Mouse (Mus musculus) G1E (cell line): Measurements from ENCODE around the gene Cxcr5. TPM values are rescaled to one million over a fixed set of nuclear protein-coding genes. Genes with fewer than 3 reads are reported as not detected.

Experiments used
- ATAC-seq: 2 replicates; pipeline ENCODE4 v1.8.0; 2016; ENCODE audit warnings: mild to moderate bottlenecking; ENCODE audit not compliant: insufficient number of reproducible peaks, poor library complexity, low FRiP score, severe bottlenecking; ENCODE audit errors: extremely low read depth
- DNase-seq: peaks from one replicate; pipeline ENCODE4 v3.0.0; 2012; ENCODE audit warnings: low spot score
- H3K27me3 ChIP-seq: 2 replicates; pipeline ENCODE4 v1.6.1; 2012; ENCODE audit warnings: mild to moderate bottlenecking, low read length, inconsistent platforms; ENCODE audit not compliant: insufficient read depth
- H3K36me3 ChIP-seq: replicated peaks from 2 replicates; pipeline ENCODE3; 2012; ENCODE audit warnings: mild to moderate bottlenecking, inconsistent platforms
- H3K4me1 ChIP-seq: 2 replicates; pipeline ENCODE4 v1.6.1; 2012; ENCODE audit warnings: low read depth, low read length, inconsistent platforms, mixed read lengths; ENCODE audit not compliant: insufficient read depth
- H3K4me3 ChIP-seq: 2 replicates; pipeline ENCODE4 v1.5.1; 2012; ENCODE audit warnings: low read depth, mild to moderate bottlenecking, inconsistent platforms, low read length, moderate library complexity, mixed read lengths
- H3K9me3 ChIP-seq: replicated peaks from 2 replicates; pipeline ENCODE4 v1.6.1; 2012; ENCODE audit warnings: inconsistent platforms
- CTCF ChIP-seq: IDR thresholded peaks from 2 replicates; pipeline ENCODE4 v1.5.1; 2012; ENCODE audit warnings: low read depth, low read length, inconsistent platforms, mixed read lengths
- GATA1 ChIP-seq: IDR thresholded peaks from 2 replicates; pipeline ENCODE4 v1.6.1; 2012; ENCODE audit warnings: borderline replicate concordance, low read length, inconsistent platforms, mixed read lengths
- GATA2 ChIP-seq: IDR thresholded peaks from 2 replicates; pipeline ENCODE4 v1.6.1; 2012; ENCODE audit warnings: low read depth, low read length, inconsistent platforms, borderline replicate concordance
- POLR2AphosphoS5 ChIP-seq: IDR thresholded peaks from 2 replicates; pipeline ENCODE4 v1.6.1; 2012; ENCODE audit warnings: low read depth, low read length, inconsistent platforms; ENCODE audit not compliant: insufficient replicate concordance
- TAL1 ChIP-seq: conservative IDR thresholded peaks from 2 replicates; pipeline ENCODE4 v1.6.1; 2012; ENCODE audit warnings: low read depth, low read length, inconsistent platforms, mixed read lengths
- polyA plus RNA-seq: library from polyadenylated mRNA; stranded (reverse); fragments of >175 nt; gene quantifications from 2 replicates; pipeline ENCODE4 v1.2.3, GENCODE M21; 2012
- total RNA-seq, 2 experiments: library from RNA; stranded (forward) in 1 of 2; stranded (reverse) in 1 of 2; fragments of 200-1000 nt in 1 of 2; fragments of >200 nt in 1 of 2; fragmentation: Nextera tagmentation in 1 of 2; gene quantifications; 2 replicates each; pipeline ENCODE4 v1.2.3; 2014 to 2017

The Cxcr5 gene
- total and polyA plus RNA-seq, 3 experiments, result 0.22 TPM; not detected in 2

DNA sequence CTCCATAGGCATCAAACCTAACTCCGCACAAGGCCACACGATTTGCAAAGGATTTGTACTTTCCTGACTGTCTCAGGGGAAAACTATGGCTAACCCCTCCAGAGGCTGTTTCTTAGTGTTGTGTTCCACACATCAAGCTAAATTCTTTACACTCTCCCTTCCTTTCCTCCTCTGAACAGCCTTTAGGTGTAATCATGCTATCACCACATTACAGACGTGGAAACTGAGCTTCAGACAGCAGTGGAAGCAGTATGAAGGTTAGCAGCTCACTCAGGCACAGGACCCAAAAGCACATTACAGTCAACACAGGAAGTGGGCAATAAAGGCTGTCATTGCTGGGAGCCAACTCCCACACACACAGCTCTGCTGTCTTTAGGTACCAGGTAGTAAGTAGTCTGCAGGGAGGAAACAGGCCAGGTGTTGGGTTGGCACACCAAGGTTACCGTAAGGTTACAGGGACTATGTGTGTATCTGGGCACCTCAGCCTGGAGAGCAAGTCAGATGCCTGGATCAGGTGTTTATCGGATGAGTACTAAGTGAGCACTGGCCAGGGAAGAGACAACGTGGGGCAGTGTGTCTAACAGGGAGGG, 28.6 kb downstream of the Cxcr5 start:
- Histone ChIP-seq H3K4me3 (no peak overlapping the region), H3K4me1 (no peaks in the 10 kb centered on the region), H3K27me3 (peaks cover 10% of the 10 kb centered on the region), H3K36me3 (no peaks in the 10 kb centered on the region), H3K9me3 (peaks cover 3% of the 10 kb centered on the region; the same call in 1 of the 2 replicates)
- TF ChIP-seq TAL1 (no peak), GATA2 (no peak), GATA1 (no peak), POLR2AphosphoS5 (no peak), CTCF (no peak)
- DNase-seq, result no peak
- ATAC-seq, result no peak

DNA sequence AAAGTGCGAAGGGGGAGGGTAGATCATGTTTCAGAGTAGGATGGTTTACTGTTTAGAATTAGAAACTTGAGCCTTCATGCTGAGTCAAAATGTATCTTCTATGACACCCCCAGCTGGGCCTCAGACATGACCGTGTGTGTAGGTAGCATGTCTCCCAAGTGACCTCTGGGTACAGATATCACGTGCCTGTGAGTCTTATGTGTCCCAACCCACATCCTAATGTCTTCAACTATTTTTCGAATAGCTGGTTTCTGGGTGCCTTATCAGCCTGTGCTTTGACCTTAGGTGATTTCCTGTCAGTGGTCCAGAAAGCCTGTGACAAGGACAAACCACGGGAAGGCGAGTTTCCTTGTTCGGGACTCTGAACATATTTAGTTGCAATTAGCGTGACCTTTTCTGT, 33.3 kb downstream of the Cxcr5 start:
- peaks cover 3% of the 10 kb centered on the region; the same call in 1 of the 2 replicates for H3K9me3 ChIP-seq
- TF ChIP-seq CTCF (no peak), GATA1 (no peak), GATA2 (no peak), TAL1 (no peak), POLR2AphosphoS5 (no peak)
- ATAC-seq, result no peak
- no peaks in the 10 kb centered on the region for H3K36me3 ChIP-seq
- DNase-seq, result no peak
- peaks cover 12% of the 10 kb centered on the region for H3K27me3 ChIP-seq
- no peaks in the 10 kb centered on the region for H3K4me1 ChIP-seq
- H3K4me3 ChIP-seq, result no peak overlapping the region

DNA sequence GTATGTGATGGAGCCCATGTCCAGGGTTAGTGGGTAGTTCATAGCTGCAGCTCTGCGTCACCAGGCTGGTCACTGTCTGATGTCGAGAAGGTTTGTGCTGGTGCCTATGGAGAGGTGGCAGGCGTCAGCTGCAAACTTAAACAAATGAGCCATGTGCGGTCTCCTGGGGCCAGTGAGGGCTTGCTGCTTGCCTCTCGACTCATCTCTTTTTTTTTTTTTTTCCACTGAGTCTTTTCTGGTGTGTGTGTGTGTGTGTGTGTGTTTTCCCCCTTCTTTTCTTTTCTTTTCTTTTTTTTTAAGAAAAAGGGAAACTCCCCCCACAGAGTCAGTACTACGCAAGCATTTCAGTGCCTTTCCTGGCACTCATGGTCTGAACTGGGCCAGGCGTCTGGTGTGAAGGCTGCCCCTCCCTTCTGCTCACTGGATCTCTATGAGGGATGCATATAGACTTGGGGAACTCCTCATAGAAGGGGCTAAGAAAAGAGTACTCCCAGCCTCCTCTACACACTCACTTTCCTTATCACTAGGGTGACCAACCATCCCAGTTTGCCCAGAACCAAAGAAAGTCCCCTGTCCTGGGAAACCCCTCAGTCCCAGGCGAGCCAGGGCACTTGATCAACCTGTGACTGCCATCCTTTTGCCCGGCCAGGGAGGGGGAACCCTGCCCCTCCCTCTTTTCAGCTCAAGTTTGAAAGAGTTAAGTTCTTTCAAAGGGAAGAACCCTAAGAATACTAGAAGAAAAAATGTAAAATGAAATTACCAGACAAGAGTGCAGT, 35.2 kb downstream of the Cxcr5 start:
- no peak overlapping the region for H3K4me3 ChIP-seq
- no peaks in the 10 kb centered on the region for H3K4me1 ChIP-seq
- TF ChIP-seq GATA1 (no peak), CTCF (no peak)
- DNase-seq (no peak), ATAC-seq (no peak)
- no peaks in the 10 kb centered on the region for H3K36me3 ChIP-seq
- H3K9me3 ChIP-seq, result peaks cover 2% of the 10 kb centered on the region; the same call in 1 of the 2 replicates
- H3K27me3 ChIP-seq, result peaks cover 12% of the 10 kb centered on the region

DNA sequence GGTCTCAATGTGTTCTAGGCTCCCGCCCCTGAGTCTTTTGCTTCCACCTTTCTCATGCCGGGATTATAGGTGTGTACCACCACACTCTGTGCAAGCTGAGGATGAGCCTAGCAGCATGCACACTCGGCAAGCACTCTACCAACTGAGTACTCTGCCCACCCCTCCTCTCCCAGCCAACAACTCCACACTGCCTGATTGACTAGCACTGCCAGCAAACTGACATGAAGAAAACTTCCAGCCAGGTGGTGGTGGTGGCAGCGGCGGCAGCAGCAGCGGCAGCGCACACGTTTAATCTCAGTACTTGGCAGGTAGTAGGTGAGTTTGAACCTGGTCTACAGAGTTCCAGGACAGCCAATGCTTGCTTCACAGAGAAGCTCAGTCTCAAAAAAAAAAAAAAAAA, 36.1 kb downstream of the Cxcr5 start:
- H3K9me3 ChIP-seq, result no peaks in the 10 kb centered on the region
- no peak for ATAC-seq
- H3K27me3 ChIP-seq, result peaks cover 12% of the 10 kb centered on the region
- H3K4me1 ChIP-seq, result no peaks in the 10 kb centered on the region
- H3K36me3 ChIP-seq, result no peaks in the 10 kb centered on the region
- no peak for TF ChIP-seq TAL1
- TF ChIP-seq CTCF, result no peak
- no peak for TF ChIP-seq GATA1
- no peak for DNase-seq
- H3K4me3 ChIP-seq, result no peak overlapping the region

DNA sequence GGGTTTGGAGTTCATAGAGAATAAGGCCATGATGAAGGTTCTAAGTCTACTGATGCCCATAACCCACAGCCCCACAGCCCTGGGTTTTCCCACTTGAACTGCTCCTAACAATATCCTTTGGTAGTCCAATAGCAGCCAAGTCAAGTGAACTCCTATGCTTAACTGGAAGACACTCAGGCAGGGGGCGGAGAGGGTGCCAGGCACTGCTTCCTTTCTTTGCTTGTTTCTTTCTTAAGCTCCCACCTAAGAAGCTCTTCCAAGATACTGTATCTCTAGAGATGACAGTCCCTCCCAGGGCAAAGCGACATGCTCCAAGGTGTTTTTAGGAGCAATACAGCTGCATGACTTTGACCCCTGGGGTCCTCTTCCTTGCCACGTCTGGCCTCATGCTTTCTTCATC, 36.7 kb downstream of the Cxcr5 start:
- Histone ChIP-seq H3K36me3 (no peaks in the 10 kb centered on the region), H3K9me3 (no peaks in the 10 kb centered on the region), H3K27me3 (peaks cover 12% of the 10 kb centered on the region), H3K4me1 (no peaks in the 10 kb centered on the region), H3K4me3 (no peak overlapping the region)
- ATAC-seq, result no peak
- DNase-seq, result no peak
- TF ChIP-seq GATA2, result no peak
- TF ChIP-seq CTCF, result no peak
- TF ChIP-seq POLR2AphosphoS5, result no peak

DNA sequence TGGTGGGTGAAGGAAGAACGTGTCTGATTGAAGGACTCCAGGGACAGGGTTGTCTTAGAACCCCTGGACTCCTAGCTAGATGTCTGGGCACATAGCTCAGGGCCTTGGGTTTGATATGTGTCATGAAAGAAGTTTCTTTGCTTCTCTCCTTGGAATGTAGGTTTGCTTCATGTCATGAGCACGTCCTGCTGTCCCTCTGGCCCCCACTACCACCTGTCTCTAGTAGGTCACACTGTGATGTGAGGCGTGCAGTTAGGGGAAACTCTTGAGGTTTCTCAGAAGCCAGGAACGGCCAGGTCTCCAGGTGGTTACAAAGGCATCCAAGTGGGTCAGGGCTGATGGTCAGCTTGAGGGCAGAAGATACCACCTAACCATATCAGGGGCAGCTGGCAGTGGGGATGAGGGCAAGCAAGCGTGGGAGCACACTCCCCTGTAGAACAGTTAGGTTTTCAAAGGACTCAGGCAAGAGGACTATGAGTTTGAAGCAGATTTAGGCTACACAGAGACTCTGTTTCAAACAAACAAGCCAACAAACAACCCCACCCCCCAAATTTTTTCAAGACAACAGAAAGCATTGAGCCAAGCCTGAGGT, 37.3 kb downstream of the Cxcr5 start:
- Histone ChIP-seq H3K27me3 (peaks cover 13% of the 10 kb centered on the region), H3K4me3 (no peak overlapping the region), H3K4me1 (no peaks in the 10 kb centered on the region), H3K36me3 (no peaks in the 10 kb centered on the region), H3K9me3 (no peaks in the 10 kb centered on the region)
- no peak for ATAC-seq
- no peak for TF ChIP-seq GATA1
- TF ChIP-seq CTCF, result no peak
- no peak for TF ChIP-seq GATA2
- no peak for TF ChIP-seq POLR2AphosphoS5
- TF ChIP-seq TAL1, result no peak
- no peak for DNase-seq

DNA sequence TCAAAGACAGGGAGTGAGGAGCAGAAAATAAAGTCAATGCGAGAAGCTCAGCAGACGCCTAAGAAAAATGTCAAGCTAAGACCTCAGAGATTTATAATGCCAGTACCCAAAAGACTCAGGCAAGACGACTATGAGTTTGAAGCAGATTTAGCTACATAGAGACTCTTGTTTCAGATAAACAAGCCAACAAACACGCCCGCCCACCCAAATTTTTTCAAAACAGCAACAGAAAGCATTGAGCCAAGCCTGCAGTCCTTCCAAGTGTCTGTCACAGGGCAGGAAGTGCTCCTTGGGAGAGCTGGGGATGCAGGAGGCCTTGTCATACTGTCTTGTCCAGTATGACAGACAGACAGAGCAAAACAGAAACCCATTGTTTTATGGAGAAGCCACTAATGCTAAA, 38.0 kb downstream of the Cxcr5 start:
- Histone ChIP-seq H3K9me3 (no peaks in the 10 kb centered on the region), H3K4me1 (no peaks in the 10 kb centered on the region), H3K36me3 (no peaks in the 10 kb centered on the region), H3K27me3 (peaks cover 16% of the 10 kb centered on the region), H3K4me3 (no peak overlapping the region)
- DNase-seq (no peak), ATAC-seq (no peak)
- TF ChIP-seq GATA2 (no peak), TAL1 (no peak), CTCF (no peak), GATA1 (no peak), POLR2AphosphoS5 (no peak)
